Mouse (Mus musculus) lung, postnatal 0 days (tissue): ENCODE results near the gene Pgbd5. TPM values are rescaled to one million over a fixed set of nuclear protein-coding genes. Genes with fewer than 3 reads are reported as not detected.

Experiments
- ATAC-seq: fragments of 200-750 bp; cut with Nextera tagmentation; 2 replicates; pipeline ENCODE4 v1.8.0; 2017; ENCODE audit warnings: moderate library complexity
- DNase-seq: peaks from one replicate; pipeline ENCODE4 v3.0.0-alpha.2; 2016; ENCODE audit warnings: low spot score
- H3K27ac ChIP-seq: fragments of 300-500 bp; sonication (generic); 2 replicates; pipeline ENCODE4 v1.5.1; 2014; ENCODE audit warnings: antibody characterized with exemption, mild to moderate bottlenecking, low read length, mixed read lengths
- H3K27me3 ChIP-seq: fragments of 300-500 bp; sonication (generic); replicated peaks from 2 replicates; pipeline ENCODE4 v1.6.1; 2014; ENCODE audit warnings: low read length, mixed read lengths; ENCODE audit not compliant: insufficient read depth
- H3K36me3 ChIP-seq: fragments of 300-500 bp; sonication (generic); 2 replicates; pipeline ENCODE4 v1.6.1; 2014; ENCODE audit warnings: low read length, mixed read lengths; ENCODE audit not compliant: insufficient read depth
- H3K4me1 ChIP-seq: fragments of 300-500 bp; sonication (generic); 2 replicates; pipeline ENCODE4 v1.6.1; 2014; ENCODE audit warnings: antibody characterized with exemption, low read depth, low read length, mixed read lengths; ENCODE audit not compliant: insufficient read depth
- H3K4me2 ChIP-seq: fragments of 300-500 bp; sonication (generic); replicated peaks from 2 replicates; pipeline ENCODE4 v1.6.1; 2014; ENCODE audit warnings: low read depth, mild to moderate bottlenecking, low read length, moderate library complexity, mixed read lengths
- H3K4me3 ChIP-seq: fragments of 300-500 bp; sonication (generic); 2 replicates; pipeline ENCODE4 v1.5.1; 2014; ENCODE audit warnings: low read depth, low read length
- H3K9ac ChIP-seq: fragments of 300-500 bp; sonication (generic); replicated peaks from 2 replicates; pipeline ENCODE4 v1.6.1; 2014; ENCODE audit warnings: low read depth, mild to moderate bottlenecking
- H3K9me3 ChIP-seq: fragments of 300-500 bp; sonication (generic); 2 replicates; pipeline ENCODE4 v1.6.1; 2016; ENCODE audit warnings: low read length, mixed read lengths
- CTCF ChIP-seq: IDR thresholded peaks from 2 replicates; pipeline ENCODE4 v1.5.1; 2016; ENCODE audit warnings: antibody characterized with exemption, mild to moderate bottlenecking
- EP300 ChIP-seq: IDR thresholded peaks from 2 replicates; pipeline ENCODE4 v1.6.1; 2016; ENCODE audit warnings: antibody characterized with exemption, mild to moderate bottlenecking, control low read depth
- WGBS: fragments of 180-500 bp; shearing (Covaris S2); extraction: QIAGEN DNeasy Blood & Tissue Kit; methylation state at CpG from one replicate; pipeline ENCODE4 v1.1.7; 2014; 5-methylcytosine and 5-hydroxymethylcytosine counted together
- polyA plus RNA-seq: library from polyadenylated mRNA; unstranded; fragments of >200 nt; fragmentation: Nextera tagmentation; extraction: Ambion mirVana; gene quantifications from 2 replicates; pipeline ENCODE4 v1.2.1, GENCODE M21; 2015

Pgbd5 gene
- polyA plus RNA-seq, 1 experiment from 2014 or later, result 5.6 TPM

DNA sequence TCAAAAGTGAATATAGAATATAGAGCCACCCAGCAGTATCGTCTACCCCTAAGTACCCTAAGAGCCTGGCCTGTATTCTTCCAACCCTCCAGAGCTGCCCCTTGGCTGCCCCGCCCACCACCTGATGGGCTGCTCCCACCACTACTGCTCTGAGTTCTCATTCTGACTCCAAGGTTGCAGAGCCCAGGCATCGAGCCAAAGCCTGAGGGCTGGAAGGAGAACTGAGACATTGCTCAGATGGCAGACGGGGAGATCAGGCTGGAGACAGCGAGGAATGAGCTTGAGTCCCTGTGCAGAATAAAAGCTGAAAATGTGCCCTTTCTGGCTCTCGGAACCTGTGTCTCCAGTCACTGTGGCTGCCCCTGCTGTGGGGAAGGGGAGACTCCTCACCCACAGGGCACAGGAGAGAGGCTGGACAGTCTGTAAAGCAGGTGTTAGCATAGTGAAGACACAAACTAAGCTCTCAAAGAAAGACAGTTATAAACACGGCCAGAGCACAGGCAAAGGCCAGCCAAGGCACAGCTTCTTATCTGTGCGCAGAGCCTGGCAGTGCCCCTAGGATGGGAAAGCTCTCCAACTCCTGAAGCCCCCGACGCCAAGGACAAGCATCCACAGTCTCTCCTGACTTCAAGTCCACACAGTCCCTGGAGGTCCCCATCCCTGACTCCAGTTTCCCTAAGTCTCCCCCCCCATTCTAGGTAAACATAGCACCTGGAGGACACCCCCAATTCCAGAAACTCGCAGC is 42.0 kb downstream of the Pgbd5 start:
- Histone ChIP-seq H3K9me3 (no peaks in the 10 kb centered on the region), H3K9ac (no peak overlapping the region), H3K36me3 (no peaks in the 10 kb centered on the region), H3K27me3 (no peaks in the 10 kb centered on the region), H3K27ac (no peak overlapping the region), H3K4me3 (no peak overlapping the region), H3K4me2 (no peak overlapping the region), H3K4me1 (no peaks in the 10 kb centered on the region; the same call in 1 of the 2 replicates)
- ATAC-seq, result no peak
- TF ChIP-seq EP300 (no peak), CTCF (no peak)
- peak; percentile 24 for DNase-seq
- 62% methylated on average over 11 of the region's 11 CpGs for WGBS

DNA sequence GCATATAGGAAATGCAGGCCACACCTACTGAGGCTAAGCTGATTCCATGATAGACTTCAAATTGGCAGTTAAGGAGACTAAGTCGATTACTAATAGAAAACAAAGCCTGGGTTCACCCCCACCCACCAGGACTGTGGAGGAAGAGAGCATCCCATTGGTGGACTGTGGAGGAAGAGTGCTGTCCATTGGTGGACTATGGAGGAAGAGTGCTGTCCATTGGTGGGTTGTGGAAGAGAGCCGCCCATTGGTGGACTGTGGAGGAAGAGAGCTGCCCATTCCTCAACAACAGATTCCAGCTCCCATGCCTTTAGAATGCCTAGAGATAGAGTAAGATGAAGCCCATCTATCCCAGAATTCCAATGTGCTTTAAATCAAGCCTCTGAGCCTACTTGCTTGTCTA is 42.9 kb downstream of the Pgbd5 start:
- no peak for ATAC-seq
- TF ChIP-seq EP300 (no peak), CTCF (no peak)
- H3K27me3 ChIP-seq, result no peaks in the 10 kb centered on the region
- no peaks in the 10 kb centered on the region for H3K9me3 ChIP-seq
- H3K27ac ChIP-seq, result no peak overlapping the region
- no peaks in the 10 kb centered on the region; the same call in 1 of the 2 replicates for H3K4me1 ChIP-seq
- H3K4me3 ChIP-seq, result no peak overlapping the region
- 90% methylated on average over 2 of the region's 2 CpGs for WGBS
- no peak for DNase-seq
- no peaks in the 10 kb centered on the region for H3K36me3 ChIP-seq
- H3K4me2 ChIP-seq, result no peak overlapping the region
- no peak overlapping the region for H3K9ac ChIP-seq

- H3K4me3 ChIP-seq, result no peak overlapping the region
- WGBS, result 39% methylated on average over 7 of the region's 7 CpGs
- H3K36me3 ChIP-seq, result no peaks in the 10 kb centered on the region
- DNase-seq, result peak; percentile 19
- no peaks in the 10 kb centered on the region for H3K27me3 ChIP-seq
- H3K27ac ChIP-seq, result no peak overlapping the region
- no peak overlapping the region for H3K4me2 ChIP-seq
- no peak overlapping the region for H3K9ac ChIP-seq
- no peak for ATAC-seq
- H3K4me1 ChIP-seq, result no peaks in the 10 kb centered on the region; the same call in 1 of the 2 replicates
- H3K9me3 ChIP-seq, result no peaks in the 10 kb centered on the region
- TF ChIP-seq CTCF (no peak), EP300 (no peak)
These were observed 44.1 kb downstream of the Pgbd5 start for GRCm38 (mm10) chr8:124395392-124395791.

DNA sequence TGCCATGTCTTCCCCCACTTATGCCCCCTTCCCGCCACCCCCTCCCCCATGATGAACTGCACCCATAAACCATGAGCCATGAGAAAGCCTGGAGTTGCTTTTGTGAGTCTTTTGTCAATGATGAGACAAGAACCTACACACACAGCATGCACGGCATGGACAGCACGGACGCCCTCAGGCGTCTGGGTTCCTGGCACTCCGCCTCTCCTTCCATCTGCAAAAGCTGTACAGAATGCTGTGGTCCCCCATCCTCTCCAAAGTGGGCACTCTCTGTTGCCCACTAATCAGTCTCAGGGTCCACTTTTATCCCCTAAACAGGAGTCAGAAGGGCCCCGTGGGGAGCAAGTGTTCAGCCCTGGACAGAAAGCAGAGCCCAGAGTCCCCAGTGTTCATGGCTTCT is 44.5 kb downstream of the Pgbd5 start:
- H3K27me3 ChIP-seq, result no peaks in the 10 kb centered on the region
- H3K9ac ChIP-seq, result no peak overlapping the region
- 60% methylated on average over 7 of the region's 7 CpGs for WGBS
- ATAC-seq, result no peak
- H3K4me3 ChIP-seq, result no peak overlapping the region
- DNase-seq, result no peak
- H3K36me3 ChIP-seq, result no peaks in the 10 kb centered on the region
- H3K4me1 ChIP-seq, result no peaks in the 10 kb centered on the region; the same call in 1 of the 2 replicates
- H3K9me3 ChIP-seq, result no peaks in the 10 kb centered on the region
- no peak overlapping the region for H3K27ac ChIP-seq
- no peak for TF ChIP-seq EP300
- TF ChIP-seq CTCF, result no peak
- H3K4me2 ChIP-seq, result no peak overlapping the region

- TF ChIP-seq EP300 (no peak), CTCF (peak; percentile 40)
- Histone ChIP-seq H3K4me3 (no peak overlapping the region), H3K27ac (no peak overlapping the region), H3K4me2 (no peak overlapping the region), H3K36me3 (no peaks in the 10 kb centered on the region), H3K9ac (no peak overlapping the region), H3K27me3 (no peaks in the 10 kb centered on the region), H3K4me1 (no peaks in the 10 kb centered on the region; the same call in 1 of the 2 replicates), H3K9me3 (no peaks in the 10 kb centered on the region)
- WGBS, result 79% methylated on average over 4 of the region's 4 CpGs
- no peak for DNase-seq
- ATAC-seq, result no peak
These were observed 45.5 kb downstream of the Pgbd5 start for GRCm38 (mm10) chr8:124393927-124394326.

DNA sequence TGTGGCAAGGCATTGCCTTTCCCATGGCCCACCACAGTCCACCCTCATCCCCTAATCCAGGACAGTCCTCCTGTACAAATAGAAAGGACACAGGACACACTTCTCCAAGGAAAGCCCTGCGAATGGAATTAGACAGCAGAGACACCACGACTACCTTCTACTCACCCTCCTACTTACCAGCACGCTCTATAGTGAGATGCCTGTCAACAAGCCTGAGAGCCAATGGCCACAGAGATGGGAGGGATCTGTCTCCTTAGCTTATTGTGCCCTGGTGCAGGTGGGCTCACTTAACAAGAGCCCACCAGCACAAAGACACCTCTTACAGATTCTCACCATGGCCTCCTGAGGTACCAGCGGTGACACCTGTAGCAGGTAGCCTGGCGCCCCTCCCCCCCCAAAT is 46.4 kb downstream of the Pgbd5 start:
- DNase-seq, result no peak
- ATAC-seq, result no peak
- 74% methylated on average over 5 of the region's 5 CpGs for WGBS
- no peak overlapping the region for H3K9ac ChIP-seq
- H3K27ac ChIP-seq, result no peak overlapping the region
- H3K36me3 ChIP-seq, result no peaks in the 10 kb centered on the region
- H3K27me3 ChIP-seq, result no peaks in the 10 kb centered on the region
- no peak for TF ChIP-seq EP300
- TF ChIP-seq CTCF, result no peak
- H3K4me3 ChIP-seq, result no peak overlapping the region
- no peak overlapping the region for H3K4me2 ChIP-seq
- H3K4me1 ChIP-seq, result no peaks in the 10 kb centered on the region; the same call in 1 of the 2 replicates
- H3K9me3 ChIP-seq, result no peaks in the 10 kb centered on the region
